Mouse (Mus musculus): ENCODE results near the gene Ccdc146. TPM values are rescaled to one million over a fixed set of nuclear protein-coding genes. Genes with fewer than 3 reads are reported as not detected.

Gene Ccdc146
- polyA plus RNA-seq (2015; fragmentation: Nextera tagmentation; extraction: Ambion mirVana): 0.09 TPM in 1 of 2 replicates, not detected in the other

DNA sequence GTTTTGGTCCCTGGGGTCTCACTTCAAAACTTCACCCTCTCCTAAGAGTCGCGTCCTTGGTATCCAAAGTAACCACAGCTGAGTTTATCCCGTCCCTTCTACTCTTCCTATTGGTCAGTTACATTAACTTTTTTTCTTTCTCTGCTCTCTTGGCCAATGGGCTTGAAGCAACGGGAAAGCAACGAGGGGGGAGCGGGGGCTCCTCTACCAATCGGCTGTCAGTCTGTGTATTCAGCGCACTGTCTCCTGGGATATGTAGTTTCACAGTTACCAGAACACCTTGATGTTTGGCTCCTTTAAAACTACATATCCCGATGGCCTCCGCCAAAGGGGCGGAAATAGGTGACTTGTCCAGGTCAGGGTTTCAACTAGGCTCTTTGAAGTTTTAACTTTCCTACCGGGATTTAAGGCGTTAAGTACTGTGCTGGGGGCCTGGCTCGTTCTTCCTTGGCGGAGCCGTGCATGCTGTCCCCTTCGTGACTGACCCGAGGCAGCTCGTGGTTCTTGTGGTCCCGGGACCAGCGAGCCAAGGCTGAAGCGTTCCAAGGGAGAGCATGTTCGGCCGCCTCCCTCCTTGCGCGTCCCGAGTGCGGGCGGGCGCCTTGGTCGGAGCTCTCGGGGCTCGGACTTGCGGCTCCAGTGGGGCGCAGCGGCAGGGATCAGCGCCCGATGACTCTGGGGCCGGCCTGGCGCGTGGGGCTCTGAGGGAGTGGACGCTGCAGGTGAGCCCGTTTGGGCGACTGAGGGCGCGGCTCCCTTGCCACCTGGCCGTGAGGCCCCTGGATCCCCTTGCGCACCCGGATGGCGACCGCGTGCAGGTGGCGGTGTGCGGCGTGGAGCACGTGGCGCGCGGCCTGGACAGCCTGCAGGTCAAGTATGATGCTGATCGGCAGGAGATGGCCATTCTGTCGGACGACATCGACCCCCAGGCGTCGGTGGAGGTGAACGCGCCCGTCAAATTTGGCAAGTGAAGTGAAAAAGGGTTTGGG, at the start of gene Ccdc146, which contains the start of gene Fam185a:
TSS of gene Ccdc146 (minus strand) at position 64 of the 989 bp plus-strand sequence.
TSS of gene Fam185a (plus strand) at position 345 of the 989 bp plus-strand sequence.
- H3K4me2 ChIP-seq (ENCODE audit: low read length): peak within 1 kb of the TSS; percentile 87
- peak within 1 kb of the TSS; percentile 43 for H3K27ac ChIP-seq
- no peaks in the 10 kb centered on the region for H3K36me3 ChIP-seq (ENCODE audit: insufficient read depth, low read length)
- no peaks in the 10 kb centered on the region for H3K4me1 ChIP-seq (replicated peaks; ENCODE audit: insufficient read depth, low read length)
- WGBS: under 1% methylated on average over 68 of the region's 68 CpGs
- peak within 1 kb of the TSS; percentile 48 for H3K4me3 ChIP-seq (replicated peaks; ENCODE audit: low read depth, low read length)
- H3K9ac ChIP-seq (ENCODE audit: low read depth, low read length): peak within 1 kb of the TSS; percentile 61
- H3K27me3 ChIP-seq (ENCODE audit: insufficient read depth, low read length): no peaks in the 10 kb centered on the region
- peak; percentile 100 for DNase-seq (ENCODE audit: low spot score)
- no peaks in the 10 kb centered on the region for H3K9me3 ChIP-seq (replicated peaks; ENCODE audit: low read length)
- ATAC-seq (replicated peaks; ENCODE audit: low FRiP score, low read depth): peak; percentile 99
- no peak for TF ChIP-seq CTCF (IDR thresholded peaks at IDR 0.05; ENCODE audit: low read depth)

- no peak for TF ChIP-seq CTCF (IDR thresholded peaks at IDR 0.05; ENCODE audit: low read depth)
- H3K4me1 ChIP-seq (replicated peaks; ENCODE audit: insufficient read depth, low read length): no peaks in the 10 kb centered on the region
- DNase-seq (ENCODE audit: low spot score): no peak
- no peak for ATAC-seq (replicated peaks; ENCODE audit: low FRiP score, low read depth)
- H3K27ac ChIP-seq: no peak overlapping the region
- H3K9me3 ChIP-seq (replicated peaks; ENCODE audit: low read length): no peaks in the 10 kb centered on the region
- no peaks in the 10 kb centered on the region for H3K36me3 ChIP-seq (ENCODE audit: insufficient read depth, low read length)
- H3K4me2 ChIP-seq (ENCODE audit: low read length): no peak overlapping the region
- WGBS: 82% methylated on average over 12 of the region's 12 CpGs
- no peak overlapping the region for H3K9ac ChIP-seq (ENCODE audit: low read depth, low read length)
- H3K4me3 ChIP-seq (replicated peaks; ENCODE audit: low read depth, low read length): no peak overlapping the region
- H3K27me3 ChIP-seq (ENCODE audit: insufficient read depth, low read length): no peaks in the 10 kb centered on the region
These were observed 43.6 kb upstream of the Ccdc146 start for GRCm38 (mm10) chr5:21468100-21468499.

GRCm38 (mm10) chr5:21467387-21467786, 42.9 kb upstream of the Ccdc146 start:
- no peaks in the 10 kb centered on the region for H3K27me3 ChIP-seq (ENCODE audit: insufficient read depth, low read length)
- no peaks in the 10 kb centered on the region for H3K36me3 ChIP-seq (ENCODE audit: insufficient read depth, low read length)
- no peaks in the 10 kb centered on the region for H3K9me3 ChIP-seq (replicated peaks; ENCODE audit: low read length)
- H3K4me1 ChIP-seq (replicated peaks; ENCODE audit: insufficient read depth, low read length): no peaks in the 10 kb centered on the region
- TF ChIP-seq CTCF (IDR thresholded peaks at IDR 0.05; ENCODE audit: low read depth): no peak
- no peak overlapping the region for H3K9ac ChIP-seq (ENCODE audit: low read depth, low read length)
- no peak; the same call in 1 of the 2 replicates for ATAC-seq (replicated peaks; ENCODE audit: low FRiP score, low read depth)
- WGBS: 39% methylated on average over 7 of the region's 7 CpGs
- H3K27ac ChIP-seq: peak overlapping the region; percentile 37; the same call in 1 of the 2 replicates
- H3K4me3 ChIP-seq (replicated peaks; ENCODE audit: low read depth, low read length): no peak overlapping the region
- no peak overlapping the region for H3K4me2 ChIP-seq (ENCODE audit: low read length)
- DNase-seq (ENCODE audit: low spot score): peak; percentile 79

GRCm38 (mm10) chr5:21440833-21441530, 16.5 kb upstream of the Ccdc146 start:
- H3K4me2 ChIP-seq (ENCODE audit: low read length): no peak overlapping the region
- peak; percentile 85 for DNase-seq (ENCODE audit: low spot score)
- H3K4me3 ChIP-seq (replicated peaks; ENCODE audit: low read depth, low read length): no peak overlapping the region
- peak; percentile 61 for ATAC-seq (replicated peaks; ENCODE audit: low FRiP score, low read depth)
- peak overlapping the region; percentile 20; the same call in 1 of the 2 replicates for H3K27ac ChIP-seq
- no peaks in the 10 kb centered on the region for H3K9me3 ChIP-seq (replicated peaks; ENCODE audit: low read length)
- 43% methylated on average over 8 of the region's 8 CpGs for WGBS
- no peaks in the 10 kb centered on the region for H3K4me1 ChIP-seq (replicated peaks; ENCODE audit: insufficient read depth, low read length)
- H3K36me3 ChIP-seq (ENCODE audit: insufficient read depth, low read length): 0 out of 2 replicates have a peak, but pooled peaks cover 2% of the 10 kb centered on the region
- no peaks in the 10 kb centered on the region for H3K27me3 ChIP-seq (ENCODE audit: insufficient read depth, low read length)
- H3K9ac ChIP-seq (ENCODE audit: low read depth, low read length): no peak overlapping the region
- no peak for TF ChIP-seq CTCF (IDR thresholded peaks at IDR 0.05; ENCODE audit: low read depth)

DNA sequence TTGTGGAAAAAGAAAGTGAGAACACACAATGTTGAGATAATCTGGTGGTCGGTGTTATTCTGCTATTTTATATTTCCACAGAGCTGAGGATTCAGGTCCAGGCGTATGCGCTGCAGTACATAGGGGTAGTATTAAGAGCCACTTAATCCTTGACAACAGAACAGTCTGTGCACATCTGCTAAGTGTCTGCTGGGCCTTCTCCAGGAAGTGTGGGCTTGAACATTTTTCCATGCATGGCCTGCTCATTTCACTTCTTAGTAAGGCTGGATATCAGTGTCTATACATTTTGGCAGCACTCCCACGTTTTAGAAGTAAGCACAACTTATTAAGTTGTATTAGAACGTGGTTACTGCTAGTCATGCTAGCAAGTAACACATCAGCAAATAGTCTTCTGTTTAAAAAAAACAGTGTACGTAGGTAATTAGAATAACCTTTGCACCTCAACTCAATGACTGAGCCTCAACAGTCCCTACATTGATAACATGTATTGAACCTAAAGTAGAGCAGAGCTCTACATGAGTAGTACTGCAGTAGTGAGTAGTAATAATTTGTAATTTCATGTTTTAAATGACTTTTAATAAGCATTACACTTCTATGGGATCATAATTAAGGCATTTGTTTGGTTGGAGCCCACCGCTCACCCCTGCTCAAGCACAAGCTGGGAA, 15.1 kb upstream of the Ccdc146 start:
- DNase-seq (ENCODE audit: low spot score) (no peak), ATAC-seq (replicated peaks; ENCODE audit: low FRiP score, low read depth) (no peak)
- 86% methylated on average over 7 of the region's 7 CpGs for WGBS
- H3K9ac ChIP-seq (ENCODE audit: low read depth, low read length): no peak overlapping the region
- no peak overlapping the region for H3K4me3 ChIP-seq (replicated peaks; ENCODE audit: low read depth, low read length)
- H3K36me3 ChIP-seq (ENCODE audit: insufficient read depth, low read length): 0 out of 2 replicates have a peak, but pooled peaks cover 2% of the 10 kb centered on the region
- H3K27me3 ChIP-seq (ENCODE audit: insufficient read depth, low read length): no peaks in the 10 kb centered on the region
- TF ChIP-seq CTCF (IDR thresholded peaks at IDR 0.05; ENCODE audit: low read depth): no peak
- H3K4me1 ChIP-seq (replicated peaks; ENCODE audit: insufficient read depth, low read length): no peaks in the 10 kb centered on the region
- H3K27ac ChIP-seq: no peak overlapping the region
- no peak overlapping the region for H3K4me2 ChIP-seq (ENCODE audit: low read length)
- H3K9me3 ChIP-seq (replicated peaks; ENCODE audit: low read length): no peaks in the 10 kb centered on the region
